Mouse (Mus musculus): ENCODE results near the gene Tvp23a.

GRCm38 (mm10) chr16:10417723-10418259, 29.4 kb downstream of the Tvp23a start:
- TF ChIP-seq POLR2A (IDR thresholded peaks at IDR 0.05; ENCODE audit: borderline replicate concordance, extremely low read depth, low read depth, low read length) = no peak
- TF ChIP-seq CTCF (IDR thresholded peaks at IDR 0.05; ENCODE audit: insufficient read depth, low read length) = no peak
